Mouse (Mus musculus) small intestine, adult 2 months (tissue): ENCODE results near the gene Ago3.

ENCODE experiments used
- CTCF ChIP-seq: fragments of 200-500 bp; IDR thresholded peaks from 2 replicates; pipeline ENCODE4 v1.5.1; 2012; ENCODE audit warnings: low read depth, mild to moderate bottlenecking, control low read depth, inconsistent platforms, low read length, moderate library complexity, mixed read lengths; ENCODE audit not compliant: insufficient replicate concordance, insufficient read length; ENCODE audit errors: extremely low read depth
- POLR2A ChIP-seq: fragments of 200-500 bp; IDR thresholded peaks from 2 replicates; pipeline ENCODE4 v1.6.1; 2012; ENCODE audit warnings: low read depth, mild to moderate bottlenecking, control low read depth, inconsistent platforms, low read length, moderate library complexity

DNA sequence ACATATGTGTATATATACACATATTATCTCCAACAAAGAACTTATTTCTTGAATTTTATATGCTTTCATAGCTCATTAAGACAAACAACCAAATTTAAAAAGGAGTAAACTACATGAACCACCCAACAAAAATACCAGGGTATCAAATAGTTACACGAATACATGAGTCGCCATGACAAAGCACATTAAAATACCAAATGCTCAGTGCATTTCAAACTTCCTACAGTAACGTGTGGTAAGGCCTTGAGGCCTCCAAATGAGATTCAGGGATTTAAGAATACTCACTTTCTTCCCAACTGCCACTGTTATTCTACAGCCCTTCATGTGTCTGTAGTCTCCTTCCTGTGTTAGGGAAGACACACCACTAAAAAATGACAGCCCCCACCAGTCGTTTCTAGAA lies 2.4 kb upstream of the Ago3 start:
- no peak for TF ChIP-seq POLR2A
- no peak for TF ChIP-seq CTCF
